1 mouse cellular context compared by ENCODE assay signal in the genomic region with DNA sequence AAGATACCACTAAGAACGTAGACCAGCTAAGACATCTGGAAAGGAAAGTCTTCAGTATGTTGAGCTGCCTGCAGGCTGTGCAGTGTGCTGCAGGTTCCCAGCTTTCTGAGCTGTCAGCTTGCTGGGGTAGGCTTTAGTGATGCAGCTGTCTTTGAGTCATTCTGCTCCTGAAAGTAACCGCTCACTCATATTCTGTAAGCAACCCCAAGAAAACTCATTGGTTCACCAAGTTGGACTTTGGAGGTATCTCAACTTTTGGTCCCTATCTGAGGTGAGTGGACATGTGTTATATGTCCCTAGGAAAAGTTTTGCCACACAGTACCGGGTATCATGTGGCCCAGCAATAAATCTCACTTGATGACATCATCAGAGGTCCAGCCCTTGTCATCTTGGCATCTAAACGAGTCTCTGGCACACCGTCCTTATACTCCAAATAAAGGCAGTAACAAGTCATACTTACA.
TF ChIP-seq lines count a peak whose summit lies in the region.

No protein-coding gene starts in this region.

TF ChIP-seq in CH12.LX, 34 proteins besides CTCF, POLR2A, EP300 and RAD21 (continued from another document):
- TF ChIP-seq ZNF384 (IDR thresholded peaks at IDR 0.05; ENCODE audit: low read depth, low read length): no peak
- peak; percentile 85; the same call in 1 of the 2 replicates for TF ChIP-seq CHD1 (IDR thresholded peaks at IDR 0.05; ENCODE audit: low read depth, low read length)
- TF ChIP-seq ZC3H11A (IDR thresholded peaks at IDR 0.05; ENCODE audit: low read depth, low read length): no peak
- TF ChIP-seq MAFK (IDR thresholded peaks at IDR 0.05; ENCODE audit: insufficient replicate concordance, low read length): peak; percentile 42; the same call in 1 of the 2 replicates
- peak; percentile 85 for TF ChIP-seq JUN (IDR thresholded peaks at IDR 0.05; ENCODE audit: insufficient read depth, low read depth, low read length)
- peak; percentile 47 for TF ChIP-seq SMC3 (IDR thresholded peaks at IDR 0.05; ENCODE audit: low read depth, low read length)
- peak; percentile 79 for TF ChIP-seq MXI1 (IDR thresholded peaks at IDR 0.05; ENCODE audit: low read depth, low read length)
- TF ChIP-seq HCFC1 (IDR thresholded peaks at IDR 0.05; ENCODE audit: low read depth, low read length): no peak
- TF ChIP-seq NRF1 (IDR thresholded peaks at IDR 0.05; ENCODE audit: low read depth, low read length): no peak
- TF ChIP-seq USF2 (conservative IDR thresholded peaks at IDR 0.05; ENCODE audit: low read depth, low read length): no peak
- TF ChIP-seq IRF4 (IDR thresholded peaks at IDR 0.05; ENCODE audit: low read depth, low read length): peak; percentile 96
- TF ChIP-seq CHD2 (IDR thresholded peaks at IDR 0.05; ENCODE audit: low read length): peak; percentile 54; the same call in 1 of the 2 replicates
- TF ChIP-seq TBP (conservative IDR thresholded peaks at IDR 0.05; ENCODE audit: low read depth, low read length): 0 out of 2 replicates have a peak, but pooled peaks have one; percentile 41
- TF ChIP-seq ELF1 (IDR thresholded peaks at IDR 0.05; ENCODE audit: low read depth, low read length): no peak; the same call in 1 of the 2 replicates
- 0 out of 2 replicates have a peak, but pooled peaks have one; percentile 26 for TF ChIP-seq ZMIZ1 (IDR thresholded peaks at IDR 0.05; ENCODE audit: low read depth, low read length)
- TF ChIP-seq MYC (IDR thresholded peaks at IDR 0.05; ENCODE audit: low read depth, low read length): peak; percentile 64
- TF ChIP-seq TCF12 (IDR thresholded peaks at IDR 0.05; ENCODE audit: low read depth, low read length): peak; percentile 90
- no peak for TF ChIP-seq KAT2A (IDR thresholded peaks at IDR 0.05; ENCODE audit: insufficient replicate concordance, low read length)
- peak; percentile 87 for TF ChIP-seq ETS1 (conservative IDR thresholded peaks at IDR 0.05; ENCODE audit: low read depth, low read length)
